Mouse (Mus musculus) spleen, postnatal 10 days (tissue): ENCODE results near the gene 6030468B19Rik.
"Not testable (repeated sequence)": the region's sequence is repeated elsewhere in the genome, so short reads cannot be mapped to it uniquely, and the experiment has no call there.

Source experiments
- DNase-seq, 2 experiments: peaks; one replicate each; pipeline ENCODE4 v3.0.0; 2021 to 2022; ENCODE audit warnings: low spot score in 2 of 2

The 6030468B19Rik gene

DNA sequence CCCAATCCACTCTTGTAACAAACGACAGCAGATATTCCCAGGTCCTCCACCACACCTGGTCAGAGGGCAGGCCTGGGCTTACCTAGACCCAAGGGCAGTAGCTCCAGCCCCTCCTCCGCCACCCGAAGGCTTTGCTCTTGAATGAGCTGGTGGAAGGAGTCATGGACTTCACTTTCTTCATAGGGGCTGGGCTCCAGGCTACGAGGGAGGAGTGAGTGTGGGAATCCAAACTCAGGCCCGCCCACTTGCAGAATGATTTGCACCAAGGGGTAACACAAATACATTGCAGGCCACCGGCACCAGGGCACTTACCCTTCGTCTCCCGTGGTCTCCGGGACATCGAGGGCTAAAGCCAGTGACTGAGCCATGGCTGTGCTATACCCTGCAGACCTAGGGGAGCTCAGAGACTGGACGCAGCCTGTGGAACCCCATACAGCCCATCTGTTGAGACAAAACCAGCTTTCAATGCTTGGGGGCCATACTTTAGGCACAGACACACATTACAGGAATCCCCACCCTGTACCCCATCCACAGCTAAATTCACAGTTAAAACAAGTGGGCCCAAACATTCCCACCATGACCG lies 18.5 kb upstream of the 6030468B19Rik start:
- DNase-seq: peak; percentile 52 to 76

DNA sequence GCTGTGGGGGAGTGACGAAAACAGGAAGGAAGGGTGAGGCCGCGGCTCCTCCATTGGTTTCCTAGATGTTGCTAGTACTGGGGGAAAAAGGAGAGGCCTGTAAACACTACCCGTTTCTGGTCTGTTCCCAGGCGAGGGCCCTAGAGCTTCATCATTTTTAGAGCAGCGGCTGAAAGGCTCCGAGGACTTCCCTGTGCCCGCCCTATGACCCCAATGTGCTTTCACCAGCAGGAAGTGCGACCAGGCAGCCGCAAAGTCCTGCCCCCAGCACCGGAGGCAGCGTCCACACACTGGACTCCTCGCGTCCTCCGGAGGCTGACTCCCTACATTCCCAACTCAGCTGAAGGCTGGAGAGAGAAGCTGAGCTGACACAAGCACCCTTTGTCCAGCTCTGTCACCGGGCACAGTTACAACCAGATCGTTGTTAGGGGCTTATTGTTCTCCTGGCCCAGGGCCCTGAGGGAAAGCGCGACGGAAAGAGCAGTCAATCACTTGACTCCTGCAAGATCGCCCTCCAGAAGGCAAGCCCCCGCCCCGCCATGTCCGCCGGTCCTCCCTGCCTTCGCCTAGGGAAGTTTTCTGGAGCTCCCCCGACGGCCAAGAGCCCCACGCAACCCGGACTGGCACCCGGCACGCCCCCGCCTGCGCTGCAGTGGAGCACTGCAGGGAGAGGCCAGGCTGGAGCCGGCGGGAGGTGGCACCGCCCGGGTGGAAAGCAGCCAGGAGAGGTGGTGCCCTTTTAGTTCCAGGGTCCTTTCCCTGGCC lies 17.8 kb upstream of the 6030468B19Rik start:
- DNase-seq: peak; percentile 74 to 84

DNA sequence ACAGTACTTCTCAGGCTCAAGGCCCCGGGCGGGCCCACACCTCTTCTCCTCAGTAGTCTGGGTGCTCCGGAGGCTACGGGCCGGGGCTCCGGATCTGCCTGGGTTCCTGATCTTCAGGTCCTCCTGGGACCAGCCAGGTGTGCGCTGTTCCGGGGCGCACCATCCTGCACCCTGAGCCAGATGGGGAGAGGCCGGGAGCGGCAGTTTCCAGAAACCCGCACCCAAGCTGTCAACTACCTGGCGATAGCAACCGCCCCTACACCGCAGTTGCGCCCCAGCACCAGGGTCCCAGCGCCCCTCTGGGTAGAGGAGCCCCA lies 17.3 kb upstream of the 6030468B19Rik start:
- DNase-seq: no peak

DNA sequence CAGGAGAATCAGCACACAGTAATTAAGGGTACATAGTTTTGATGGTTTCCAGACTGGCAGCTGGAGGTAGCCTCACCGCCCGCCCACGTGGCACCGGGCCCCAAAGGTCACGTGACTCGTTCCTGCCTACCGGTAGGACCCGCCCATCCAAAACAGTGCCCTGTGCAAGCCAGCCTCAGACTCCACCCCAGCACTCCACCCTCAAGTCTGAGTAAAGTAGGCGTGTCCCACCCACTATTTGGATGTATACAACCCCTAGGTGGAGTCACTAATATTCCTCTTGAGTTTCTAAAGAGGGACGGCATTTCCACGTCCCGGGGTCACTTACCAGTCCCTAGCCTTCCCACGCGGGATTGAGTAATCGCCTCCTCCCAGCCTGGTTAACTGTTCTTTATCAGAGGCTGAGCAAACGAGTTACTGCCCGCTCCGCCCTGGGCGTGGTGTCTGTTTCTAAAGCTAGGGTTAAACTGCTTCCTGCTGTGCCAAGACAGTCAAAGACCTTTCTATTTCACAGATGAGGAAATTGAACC lies 16.8 kb upstream of the 6030468B19Rik start:
- peak; percentile 91 to 97 for DNase-seq

DNA sequence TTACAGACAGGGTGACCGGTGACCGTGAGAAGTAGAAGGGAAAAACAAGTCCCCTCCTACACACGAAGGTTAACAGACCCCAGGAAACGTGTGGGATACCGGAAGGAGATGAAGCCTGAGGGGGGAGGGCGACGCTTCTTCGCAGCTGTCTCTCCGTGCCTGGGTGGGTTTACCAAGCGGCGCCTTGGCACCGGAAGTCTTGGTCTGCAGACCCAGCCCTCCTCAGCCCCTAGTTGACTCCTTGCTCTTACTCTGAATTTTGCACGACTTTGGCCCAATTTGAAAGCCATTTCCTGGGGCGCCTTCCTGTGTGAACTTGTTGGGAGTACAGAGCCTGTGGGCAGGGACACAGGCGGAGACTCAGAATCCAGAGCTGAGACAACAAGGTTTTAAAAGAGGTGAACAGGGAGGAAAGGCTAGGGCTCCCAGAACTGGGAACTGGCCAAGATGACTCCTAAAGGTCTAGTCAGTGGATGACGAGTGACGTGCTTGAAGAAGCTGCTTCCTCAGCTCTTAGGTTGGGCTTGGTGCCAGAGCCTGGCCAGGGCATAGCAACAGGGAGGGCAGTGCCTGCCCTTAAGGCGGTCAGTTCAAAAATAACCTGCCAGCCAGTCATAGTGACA lies 16.1 kb upstream of the 6030468B19Rik start:
- DNase-seq: peak; percentile 79 to 86

DNA sequence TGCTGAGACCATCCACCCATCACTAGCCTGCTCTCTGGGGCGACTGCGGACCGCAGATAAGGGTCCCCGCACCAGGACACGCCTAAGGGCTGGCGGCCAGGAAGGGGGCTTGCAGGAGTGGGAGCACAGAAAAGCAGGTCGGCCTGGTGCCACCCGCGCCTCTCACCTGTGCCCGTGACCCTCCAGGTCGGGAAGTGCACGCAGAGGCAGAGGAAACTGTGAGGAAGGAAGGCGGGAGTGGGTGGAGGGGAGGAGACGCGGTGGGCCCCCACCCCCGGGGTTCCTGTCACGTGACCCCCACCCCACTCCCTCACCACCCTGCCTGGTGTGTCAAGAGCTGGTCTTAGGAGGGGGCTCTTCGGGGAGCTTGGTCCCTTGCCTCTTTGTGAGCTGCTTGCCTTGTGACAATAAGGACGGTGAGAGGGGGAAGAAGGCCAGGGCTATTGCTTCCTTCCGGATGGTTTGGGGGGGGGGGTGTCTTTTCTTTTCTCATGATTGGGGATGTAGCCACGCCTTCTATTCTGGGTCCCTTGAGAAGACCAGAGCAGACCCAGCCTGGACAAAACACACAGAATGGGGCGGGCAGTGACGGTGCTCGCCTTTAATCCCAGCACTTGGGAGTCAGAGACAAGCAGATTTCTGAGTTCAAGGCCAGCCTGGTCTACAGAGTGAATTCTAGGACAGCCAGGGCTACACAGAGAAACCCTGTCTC lies 15.3 kb upstream of the 6030468B19Rik start, which contains the start of the genes Tmc8 and Tmc6:
Gene Tmc8 (plus strand): TSS at position 84 of the 712 bp plus-strand sequence.
Gene Tmc6 (minus strand): TSS at position 206 of the 712 bp plus-strand sequence.
- peak; percentile 83 to 86 for DNase-seq

DNA sequence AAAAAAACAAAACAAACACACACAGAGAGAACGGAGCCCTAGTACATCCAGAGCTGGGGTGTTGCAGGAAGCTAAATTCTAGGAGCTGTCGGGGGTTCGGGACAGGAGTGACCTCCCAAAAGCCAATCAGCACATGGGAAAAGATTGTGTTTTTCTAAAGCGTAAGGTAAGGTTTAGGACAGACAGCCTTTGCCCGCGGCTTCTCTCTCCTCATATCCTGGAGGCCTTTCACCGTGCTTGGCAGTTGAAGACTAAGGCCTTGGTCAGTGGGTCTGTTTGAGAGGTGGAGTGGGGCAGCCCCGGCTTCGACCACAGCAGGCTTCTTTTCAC lies 14.8 kb upstream of the 6030468B19Rik start:
- DNase-seq: no peak

DNA sequence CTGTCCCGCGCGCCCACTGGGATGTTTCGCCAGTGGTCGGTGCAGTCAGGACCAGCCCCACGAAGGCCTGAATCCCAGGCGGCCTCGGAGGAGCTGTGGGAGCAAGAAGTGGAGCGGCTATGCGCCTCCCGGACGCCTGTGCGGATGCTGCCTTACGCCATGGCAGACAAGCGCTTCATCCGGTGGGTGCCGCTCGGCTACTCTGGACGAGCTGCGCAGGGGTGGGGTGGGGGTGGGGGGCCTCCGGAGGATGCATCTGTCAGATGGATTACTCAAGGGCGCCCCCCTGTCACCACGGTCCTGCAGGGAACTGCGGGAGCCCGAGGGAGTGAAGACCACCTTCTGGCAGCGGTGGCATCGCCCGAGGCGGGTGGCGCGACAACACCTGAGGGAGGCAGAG lies 14.4 kb upstream of the 6030468B19Rik start:
- peak; percentile 87 to 88 for DNase-seq

DNA sequence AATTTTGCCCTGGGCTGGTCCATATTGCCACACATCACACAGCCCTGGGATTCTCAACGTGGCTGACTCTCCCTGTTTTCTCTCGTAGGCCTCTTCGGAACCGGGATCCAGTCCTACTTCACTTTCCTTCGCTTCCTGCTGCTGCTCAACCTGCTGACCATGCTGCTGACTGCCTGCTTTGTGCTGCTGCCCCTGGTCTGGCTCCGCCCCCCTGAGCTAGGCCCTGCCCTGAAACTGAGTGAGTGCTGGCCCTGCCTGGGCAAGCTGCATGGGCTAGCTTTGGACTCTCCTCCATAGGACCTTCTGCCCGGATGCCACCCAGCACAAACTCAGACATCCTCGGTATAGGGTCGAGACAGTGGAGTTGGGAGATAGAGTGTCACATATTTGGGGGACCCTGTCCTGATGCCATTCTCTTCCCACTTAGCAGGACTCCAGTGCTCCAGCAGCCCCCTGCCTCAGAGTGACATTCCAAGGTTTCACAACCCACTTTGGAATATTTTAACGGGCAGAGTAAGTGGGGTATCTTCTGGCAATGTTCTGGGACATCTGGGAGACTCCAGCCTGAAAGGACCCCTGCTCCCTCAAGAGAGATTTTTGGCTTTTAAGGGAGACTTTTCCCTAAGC lies 13.7 kb upstream of the 6030468B19Rik start:
- DNase-seq: peak; percentile 73 to 86

DNA sequence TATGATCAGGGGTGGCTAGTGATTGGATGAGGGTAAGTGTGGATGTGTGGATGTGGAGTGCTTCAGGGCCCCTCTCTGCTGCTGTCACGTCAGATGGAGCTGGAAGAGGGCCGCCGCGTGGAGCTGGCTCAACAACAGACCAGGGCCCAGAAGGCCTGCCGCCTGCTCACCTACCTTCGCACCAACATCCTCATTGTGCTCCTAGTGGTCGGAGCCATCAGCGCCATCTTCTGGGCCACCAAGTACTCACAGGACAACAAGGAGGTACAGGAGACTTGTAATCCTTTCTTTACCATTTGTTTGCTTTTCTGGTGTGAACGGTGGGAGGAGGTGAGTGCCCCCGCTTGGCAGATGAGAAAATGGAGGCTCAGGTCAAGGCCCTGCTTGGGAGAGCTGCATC lies 11.2 kb upstream of the 6030468B19Rik start:
- DNase-seq: peak; percentile 62 to 86

DNA sequence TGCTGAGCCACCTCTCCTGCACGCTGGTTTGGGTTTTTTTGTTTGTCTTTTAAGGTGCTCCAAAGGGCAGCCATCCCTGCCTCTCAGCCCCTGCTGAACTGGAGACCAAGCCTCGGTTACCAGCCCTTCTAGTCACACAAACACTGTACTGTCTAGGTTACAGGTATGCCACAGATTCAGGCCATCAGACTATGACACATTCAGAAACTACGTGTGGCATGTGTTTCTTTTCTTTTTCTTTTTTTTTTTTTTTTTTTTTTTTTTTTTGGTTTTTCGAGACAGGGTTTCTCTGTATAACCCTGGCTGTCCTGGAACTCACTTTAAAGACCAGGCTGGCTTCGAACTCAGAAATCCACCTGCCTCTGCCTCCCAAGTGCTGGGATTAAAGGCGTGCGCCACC lies 9.0 kb upstream of the 6030468B19Rik start:
- DNase-seq: not testable (repeated sequence)

DNA sequence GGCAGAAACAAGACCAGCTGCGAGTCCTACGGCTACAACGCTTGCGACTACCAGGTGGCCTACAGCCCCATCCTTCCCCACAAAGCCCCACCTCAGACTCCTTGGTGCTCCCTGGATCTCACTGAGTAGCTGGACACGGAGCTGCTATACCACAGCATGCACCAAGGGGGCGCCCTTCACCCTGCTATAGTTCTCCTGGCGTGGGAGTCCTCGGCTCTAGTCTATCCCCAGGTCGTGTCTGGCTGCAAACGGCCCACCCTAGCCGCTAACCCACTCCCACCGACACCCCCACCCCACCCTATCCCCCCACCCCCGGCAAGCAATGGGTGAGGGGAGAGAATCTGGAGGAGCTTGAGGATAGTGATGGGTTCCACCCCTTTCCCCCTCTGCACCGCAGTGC lies 7.2 kb upstream of the 6030468B19Rik start:
- peak; percentile 80 to 86 for DNase-seq

DNA sequence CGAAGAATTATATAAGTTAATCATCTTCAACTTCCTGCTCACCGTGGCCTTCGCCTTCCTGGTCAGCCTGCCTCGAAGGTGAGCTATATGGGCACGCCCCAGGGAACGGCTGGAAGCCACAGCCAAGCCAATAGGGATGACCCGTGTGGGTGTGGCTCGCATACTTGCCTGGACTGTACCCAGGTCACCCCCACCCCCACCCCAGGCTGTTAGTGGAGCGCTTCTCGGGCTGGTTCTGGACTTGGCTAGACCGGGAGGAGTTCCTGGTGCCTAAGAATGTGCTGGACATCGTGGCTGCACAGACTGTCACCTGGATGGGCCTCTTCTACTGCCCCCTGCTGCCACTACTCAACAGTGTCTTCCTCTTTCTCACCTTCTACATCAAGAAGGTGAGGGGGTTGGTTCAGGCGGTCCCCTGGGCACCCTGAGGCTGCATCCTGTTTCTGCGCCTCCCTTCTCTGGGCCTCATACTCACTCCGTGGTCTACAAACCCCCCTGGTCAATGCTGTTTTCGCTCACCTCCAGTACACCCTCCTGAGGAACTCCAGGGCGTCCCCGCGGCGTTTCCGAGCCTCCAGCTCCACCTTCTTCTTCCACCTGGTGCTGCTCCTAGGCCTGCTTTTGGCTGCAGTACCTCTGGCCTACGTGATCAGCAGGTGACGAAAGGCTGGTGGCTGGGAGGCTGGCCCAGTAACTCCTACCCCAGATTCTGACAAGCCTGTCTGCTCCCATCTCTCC lies 6.6 kb upstream of the 6030468B19Rik start:
- peak; percentile 51 to 75 for DNase-seq

DNA sequence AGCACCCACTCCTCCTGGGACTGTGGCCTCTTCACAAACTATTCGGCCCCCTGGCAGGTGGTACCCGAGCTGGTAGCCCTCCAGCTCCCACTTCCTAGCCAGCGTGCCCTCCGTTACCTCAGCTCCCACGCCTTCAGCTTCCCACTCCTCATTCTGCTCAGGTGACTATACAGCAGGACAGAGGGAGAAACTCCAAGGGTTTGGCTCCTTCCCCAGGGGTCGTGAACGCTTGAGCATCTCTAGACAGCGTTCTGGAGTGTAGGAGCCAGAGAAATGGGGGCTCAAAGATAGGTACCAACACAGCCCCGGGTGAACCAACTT lies 6.1 kb upstream of the 6030468B19Rik start:
- DNase-seq: no peak

DNA sequence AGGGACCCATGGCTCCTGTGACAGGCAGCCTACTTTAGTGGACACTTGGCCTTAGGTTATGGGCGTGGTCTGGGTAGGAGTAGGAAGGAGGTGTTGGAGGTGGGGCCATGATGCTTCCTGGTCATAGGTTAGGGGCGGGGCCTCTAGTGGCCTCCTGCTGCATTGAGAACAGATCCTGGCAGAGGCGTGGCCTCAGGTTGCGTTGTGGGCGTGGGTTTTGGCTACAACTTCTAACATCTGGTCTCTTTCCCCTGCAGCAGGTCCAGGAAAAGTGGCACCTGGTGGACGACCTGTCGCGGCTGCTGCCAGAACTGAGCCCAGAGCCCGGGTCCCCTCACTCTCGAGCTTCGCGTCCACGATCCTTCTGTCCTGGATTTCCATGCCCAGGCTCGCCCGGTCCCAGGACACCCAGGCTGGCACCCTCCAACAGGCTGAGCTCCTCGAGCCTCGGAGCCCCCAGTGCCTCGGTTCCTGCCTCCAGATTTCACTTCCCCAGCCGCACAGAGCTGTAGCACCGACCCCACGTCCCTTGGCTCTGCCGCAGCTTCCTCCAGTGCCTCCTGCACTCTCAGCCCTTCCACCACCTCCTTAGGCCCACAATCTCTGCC lies 5.1 kb upstream of the 6030468B19Rik start:
- DNase-seq: peak; percentile 71 to 92

DNA sequence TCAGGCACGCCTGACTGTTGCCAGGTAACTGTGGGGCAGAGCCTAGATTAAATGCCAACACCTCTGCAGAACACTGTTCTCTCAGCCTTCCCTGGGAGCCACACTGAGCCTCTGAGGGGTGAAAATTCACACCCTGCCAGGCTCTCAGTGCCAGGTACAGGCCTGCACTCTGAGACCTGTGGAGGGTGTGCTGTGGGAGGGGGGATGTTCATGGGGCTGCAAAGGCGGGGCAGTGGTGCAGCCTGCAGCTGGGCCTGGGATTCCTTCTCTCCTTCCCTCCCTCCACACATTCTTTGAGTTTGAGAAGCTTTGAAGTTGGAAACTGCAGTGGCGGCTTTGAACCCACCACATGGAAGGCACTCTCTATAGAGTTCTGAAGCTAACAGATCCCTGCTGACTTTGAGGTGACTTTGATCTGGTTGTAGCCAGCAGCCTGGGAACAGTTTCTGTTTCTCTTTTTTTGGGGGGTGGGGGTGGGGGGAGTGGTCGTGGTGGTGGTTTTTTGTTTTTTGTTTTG lies 3.4 kb upstream of the 6030468B19Rik start:
- DNase-seq: peak in 1 of 2 experiments; percentile 23

DNA sequence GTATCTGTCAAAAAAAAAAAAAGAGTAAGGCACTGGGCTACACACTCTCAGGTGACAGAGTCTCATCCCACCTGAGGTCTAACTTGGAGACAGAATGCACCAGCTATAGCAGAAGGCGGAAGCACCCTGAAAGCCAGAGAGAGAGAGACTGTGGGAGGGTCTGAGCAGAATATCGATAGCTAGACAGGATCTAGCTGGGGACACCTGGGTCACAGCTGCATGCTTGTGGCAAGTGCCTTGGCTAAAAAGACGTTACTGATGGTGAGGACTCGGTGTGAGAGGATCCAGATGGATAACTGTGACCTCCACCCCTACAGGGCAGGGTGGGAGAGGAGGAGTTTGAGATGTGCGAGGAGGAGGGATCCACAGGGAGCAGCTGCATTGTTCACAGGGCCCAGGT lies 506 bp upstream of the 6030468B19Rik start:
- DNase-seq: peak; percentile 42 to 50

DNA sequence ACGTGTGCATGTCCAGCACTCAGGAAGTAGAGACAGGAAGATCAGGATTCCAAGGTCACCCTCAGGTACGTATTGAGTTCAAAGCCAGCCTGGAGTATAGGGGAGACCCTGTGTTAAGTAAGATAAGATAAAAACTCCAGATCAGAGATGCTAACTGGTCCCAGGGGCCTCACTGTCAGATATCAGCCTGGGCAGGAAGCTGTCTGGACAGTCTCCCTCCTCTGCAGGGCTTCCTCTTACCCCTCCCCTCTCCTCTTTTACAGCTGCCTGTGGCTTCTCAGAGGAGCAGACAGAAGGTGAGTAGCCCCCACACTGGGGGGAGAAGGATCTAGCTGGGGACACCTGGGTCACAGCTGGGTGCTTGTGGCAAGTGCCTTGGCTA lies 691 bp downstream of the 6030468B19Rik start:
- DNase-seq: peak; percentile 56 to 64

DNA sequence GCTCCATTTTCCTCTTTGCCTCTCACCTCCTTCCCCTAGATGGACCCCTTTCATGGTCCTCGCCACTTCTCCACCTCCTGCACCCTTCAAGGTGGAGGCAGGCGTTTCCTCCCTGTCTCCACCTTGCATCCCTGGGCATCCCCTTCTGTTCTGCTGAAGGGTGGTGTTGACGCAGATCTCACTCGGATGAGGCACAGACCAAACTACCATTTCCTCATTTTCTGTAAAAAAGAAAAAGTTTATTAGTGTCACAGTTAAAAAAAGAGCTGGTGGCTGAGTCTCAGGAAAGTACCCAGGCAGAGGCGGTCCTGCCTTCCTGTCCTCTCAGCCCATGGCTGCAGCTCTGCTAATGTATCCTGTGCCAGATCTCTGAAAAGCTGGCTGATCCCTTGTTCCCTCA lies 1.7 kb downstream of the 6030468B19Rik start:
- peak in 1 of 2 experiments; percentile 43 for DNase-seq

DNA sequence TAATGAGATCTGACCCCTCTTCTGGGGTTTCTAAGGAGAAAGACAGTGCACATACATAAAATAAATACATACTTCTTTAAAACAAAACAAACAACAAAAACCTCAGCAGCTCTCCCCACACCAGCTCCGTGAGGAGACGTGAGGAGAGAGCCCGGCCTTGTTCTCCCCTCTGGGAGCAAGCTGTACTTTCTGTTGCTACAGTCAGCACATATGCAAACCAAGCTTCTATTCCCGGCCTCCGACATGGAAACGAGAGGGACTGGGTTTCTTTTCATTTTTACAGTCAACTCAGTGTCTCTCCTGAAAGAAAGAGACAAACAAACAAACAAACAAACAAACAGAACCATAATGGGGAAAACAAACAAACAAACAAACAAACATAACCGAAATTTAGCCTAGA lies 2.6 kb downstream of the 6030468B19Rik start:
- DNase-seq: no peak

DNA sequence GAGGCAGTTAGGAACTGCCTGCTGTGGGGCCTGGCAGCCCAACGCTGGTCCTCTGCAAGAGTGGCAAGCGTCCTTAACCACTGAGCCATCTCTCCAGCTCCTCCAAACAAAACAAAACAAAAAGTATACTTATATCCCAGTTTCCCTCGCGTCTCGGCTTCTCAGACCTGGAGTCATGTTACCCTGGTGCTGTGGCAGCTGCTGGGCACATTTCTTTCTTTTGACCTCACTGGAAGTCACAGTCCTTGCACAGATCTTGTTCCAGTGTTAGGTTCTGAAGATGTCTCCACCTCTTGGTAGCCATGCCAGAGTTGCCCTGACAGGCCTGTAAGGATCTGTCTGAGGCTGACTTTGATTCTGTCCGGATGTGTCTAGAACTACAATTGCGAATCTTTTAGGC lies 4.2 kb downstream of the 6030468B19Rik start:
- DNase-seq: no peak
